Mouse (Mus musculus): ENCODE measurements around the gene Rnf10. TPM values are rescaled to one million over a fixed set of nuclear protein-coding genes. Genes with fewer than 3 reads are reported as not detected.

Gene Rnf10
- polyA plus RNA-seq, 1 experiment from 2014 or later = 120 TPM

GRCm38 (mm10) chr5:115207244-115207643 lies 65.5 kb downstream of the Rnf10 start:
- no peak overlapping the region for H3K4me2 ChIP-seq (replicated peaks)
- no peak overlapping the region for H3K4me3 ChIP-seq (replicated peaks)
- no peak for ATAC-seq
- H3K27me3 ChIP-seq (replicated peaks) = 0 out of 2 replicates have a peak, but pooled peaks cover 6% of the 10 kb centered on the region
- no peaks in the 10 kb centered on the region for H3K36me3 ChIP-seq
- H3K9ac ChIP-seq = no peak overlapping the region
- H3K27ac ChIP-seq = no peak overlapping the region
- 58% methylated on average over 5 of the region's 5 CpGs for WGBS
- 0 out of 2 replicates have a peak, but pooled peaks cover 12% of the 10 kb centered on the region for H3K4me1 ChIP-seq (replicated peaks)
- no peaks in the 10 kb centered on the region for H3K9me3 ChIP-seq

GRCm38 (mm10) chr5:115204562-115205311 lies 68.0 kb downstream of the Rnf10 start:
- 0 out of 2 replicates have a peak, but pooled peaks cover 6% of the 10 kb centered on the region for H3K27me3 ChIP-seq (replicated peaks)
- no peaks in the 10 kb centered on the region for H3K9me3 ChIP-seq
- 3% methylated on average over 31 of the region's 31 CpGs for WGBS
- peak overlapping the region; percentile 60 for H3K4me2 ChIP-seq (replicated peaks)
- H3K4me3 ChIP-seq (replicated peaks) = peak overlapping the region; percentile 23
- peak; percentile 71; the same call in 1 of the 2 replicates for ATAC-seq
- 0 out of 2 replicates have a peak, but pooled peaks cover 12% of the 10 kb centered on the region for H3K4me1 ChIP-seq (replicated peaks)
- H3K27ac ChIP-seq = no peak overlapping the region
- H3K9ac ChIP-seq = peak overlapping the region; percentile 6; the same call in 1 of the 2 replicates
- no peaks in the 10 kb centered on the region for H3K36me3 ChIP-seq

GRCm38 (mm10) chr5:115203735-115204561 lies 68.8 kb downstream of the Rnf10 start:
- WGBS = 10% methylated on average over 23 of the region's 23 CpGs
- peak; percentile 53 for ATAC-seq
- no peak overlapping the region for H3K9ac ChIP-seq

GRCm38 (mm10) chr5:115194626-115195221 lies 78.0 kb downstream of the Rnf10 start:
- Histone ChIP-seq H3K9me3 (no peaks in the 10 kb centered on the region), H3K4me1 (replicated peaks) (peaks cover 25% of the 10 kb centered on the region), H3K27ac (no peak overlapping the region), H3K4me2 (replicated peaks) (peak overlapping the region; percentile 100), H3K27me3 (replicated peaks) (peaks cover 54% of the 10 kb centered on the region), H3K9ac (0 out of 2 replicates have a peak overlapping the region, but pooled peaks have one; percentile 46), H3K4me3 (replicated peaks) (peak overlapping the region; percentile 61), H3K36me3 (no peaks in the 10 kb centered on the region)
- ATAC-seq = no peak; the same call in 1 of the 2 replicates
- 5% methylated on average over 12 of the region's 12 CpGs for WGBS

More at GRCm38 (mm10) chr5:115203735-115204561, 68.8 kb downstream of the Rnf10 start:
- no peaks in the 10 kb centered on the region for H3K9me3 ChIP-seq
- no peak overlapping the region for H3K27ac ChIP-seq
- H3K36me3 ChIP-seq = no peaks in the 10 kb centered on the region
- peak overlapping the region; percentile 23 for H3K4me3 ChIP-seq (replicated peaks)
- peak overlapping the region; percentile 60 for H3K4me2 ChIP-seq (replicated peaks)
- H3K27me3 ChIP-seq (replicated peaks) = 0 out of 2 replicates have a peak, but pooled peaks cover 6% of the 10 kb centered on the region
- H3K4me1 ChIP-seq (replicated peaks) = 0 out of 2 replicates have a peak, but pooled peaks cover 12% of the 10 kb centered on the region

GRCm38 (mm10) chr5:115193669-115194625 lies 78.8 kb downstream of the Rnf10 start, which contains the start of gene Cabp1:
Gene Cabp1, minus strand, starts transcription at chr5:115194381.
- Histone ChIP-seq H3K4me1 (replicated peaks) (peaks cover 25% of the 10 kb centered on the region), H3K27ac (no peak within 1 kb of the TSS), H3K9ac (peak within 1 kb of the TSS; percentile 46), H3K27me3 (replicated peaks) (peaks cover 59% of the 10 kb centered on the region), H3K4me3 (replicated peaks) (peak within 1 kb of the TSS; percentile 61), H3K4me2 (replicated peaks) (peak within 1 kb of the TSS; percentile 100), H3K9me3 (no peaks in the 10 kb centered on the region), H3K36me3 (no peaks in the 10 kb centered on the region)
- under 1% methylated on average over 110 of the region's 116 CpGs for WGBS
- ATAC-seq = peak; percentile 78

GRCm38 (mm10) chr5:115193226-115193625 lies 79.5 kb downstream of the Rnf10 start:
- Histone ChIP-seq H3K27me3 (replicated peaks) (peaks cover 59% of the 10 kb centered on the region), H3K27ac (no peak overlapping the region), H3K9me3 (no peaks in the 10 kb centered on the region), H3K36me3 (no peaks in the 10 kb centered on the region), H3K4me1 (replicated peaks) (peaks cover 25% of the 10 kb centered on the region), H3K9ac (peak overlapping the region; percentile 46), H3K4me3 (replicated peaks) (peak overlapping the region; percentile 61), H3K4me2 (replicated peaks) (peak overlapping the region; percentile 100)
- WGBS = under 1% methylated on average over 34 of the region's 34 CpGs
- peak; percentile 78 for ATAC-seq

- Histone ChIP-seq H3K4me3 (replicated peaks) (peak overlapping the region; percentile 61; the same call in 1 of the 2 replicates), H3K36me3 (no peaks in the 10 kb centered on the region), H3K27ac (no peak overlapping the region), H3K27me3 (replicated peaks) (peaks cover 59% of the 10 kb centered on the region), H3K4me2 (replicated peaks) (peak overlapping the region; percentile 100), H3K9ac (no peak overlapping the region), H3K9me3 (no peaks in the 10 kb centered on the region), H3K4me1 (replicated peaks) (peaks cover 25% of the 10 kb centered on the region)
- WGBS = 22% methylated on average over 7 of the region's 7 CpGs
- ATAC-seq = no peak
These were observed 79.9 kb downstream of the Rnf10 start for GRCm38 (mm10) chr5:115192828-115193195.

- Histone ChIP-seq H3K4me3 (replicated peaks) (peak overlapping the region; percentile 61; the same call in 1 of the 2 replicates), H3K36me3 (no peaks in the 10 kb centered on the region), H3K9ac (no peak overlapping the region), H3K27ac (no peak overlapping the region), H3K27me3 (replicated peaks) (peaks cover 59% of the 10 kb centered on the region), H3K9me3 (no peaks in the 10 kb centered on the region), H3K4me1 (replicated peaks) (peaks cover 30% of the 10 kb centered on the region), H3K4me2 (replicated peaks) (peak overlapping the region; percentile 100)
- no peak for ATAC-seq
- WGBS = 11% methylated on average over 29 of the region's 29 CpGs
These were observed 80.5 kb downstream of the Rnf10 start for GRCm38 (mm10) chr5:115191880-115192827.
